In genomic region chr7:78766019-78766683, GRCm38 (mm10) we compare ENCODE assay signal across 9 mouse cellular contexts. TPM values are rescaled to one million over a fixed set of nuclear protein-coding genes. Genes with fewer than 3 reads are reported as not detected.
A peak's percentile ranks its signal among the peaks of the same experiment; 100 is the strongest.
DNase-seq lines count a peak whose midpoint lies in the region; ATAC-seq lines count a peak whose summit lies in the region.
"Had no signal": no experiment of that assay in that cellular context is flagged by ENCODE, and none has a peak within 500 bp of the region (broad histone marks: within the 10 kb centered on the region; RNA-seq: fewer than 3 reads in every experiment).

No protein-coding gene starts in this region.

- no peaks in the 10 kb centered on the region for H3K9me3 ChIP-seq in hindbrain, embryonic 14.5 days (ENCODE audit: control insufficient read depth, low read length)
- peaks cover 4% of the 10 kb centered on the region for H3K9me3 ChIP-seq in megakaryocyte, embryonic 14.5 days

- H3K4me1 ChIP-seq in hindbrain, embryonic 14.5 days (replicated peaks; ENCODE audit: control insufficient read depth, insufficient read depth, low read length), result 0 out of 2 replicates have a peak, but pooled peaks cover 4% of the 10 kb centered on the region
- H3K4me1 ChIP-seq in megakaryocyte, embryonic 14.5 days, result peaks cover 6% of the 10 kb centered on the region; the same call in 1 of the 2 replicates

- H3K27me3 ChIP-seq in hindbrain, embryonic 14.5 days (ENCODE audit: control insufficient read depth, insufficient read depth, low read length), result no peaks in the 10 kb centered on the region
- H3K27me3 ChIP-seq in megakaryocyte, embryonic 14.5 days (replicated peaks), result peaks cover 32% of the 10 kb centered on the region

- 0 out of 2 replicates have a peak overlapping the region, but pooled peaks have one; percentile 22 for H3K9ac ChIP-seq in hindbrain, embryonic 14.5 days

- DNase-seq in MEL-GATA-1-ER (ENCODE audit: extremely low read depth, low read depth), result peak; percentile 33
- DNase-seq in cerebellum, adult 11-12 months, result peak; percentile 86
- peak; percentile 84 for DNase-seq in forelimb bud, embryonic 11.5 days (ENCODE audit: low read depth, low spot score)
- peak; percentile 96 for DNase-seq in hindbrain, embryonic 14.5 days (ENCODE audit: low spot score)
- peak; percentile 91 to 97 for DNase-seq in layer of hippocampus, postnatal 25 days (ENCODE audit: extremely low spot score in 1 of 2, low spot score in 1 of 2)
- DNase-seq in right cerebral cortex, postnatal 14 days, result peak; percentile 90
- peak; percentile 70 for DNase-seq in urinary bladder, postnatal 14 days (ENCODE audit: low spot score)

- no peaks in the 10 kb centered on the region for H3K36me3 ChIP-seq in hindbrain, embryonic 14.5 days (replicated peaks; ENCODE audit: control insufficient read depth, insufficient read depth)
- H3K36me3 ChIP-seq in megakaryocyte, embryonic 14.5 days (replicated peaks; ENCODE audit: low read length), result no peaks in the 10 kb centered on the region

- peak; percentile 80 for ATAC-seq in hindbrain, embryonic 14.5 days (ENCODE audit: low FRiP score)

- no peak overlapping the region for H3K27ac ChIP-seq in hindbrain, embryonic 14.5 days
- H3K27ac ChIP-seq: macrophage had no signal

- 23% methylated on average over 18 of the region's 18 CpGs for WGBS in hindbrain, embryonic 14.5 days

- H3K4me3 ChIP-seq in hindbrain, embryonic 14.5 days (replicated peaks; ENCODE audit: low read length), result no peak overlapping the region
- peak overlapping the region; percentile 34 for H3K4me3 ChIP-seq in megakaryocyte, embryonic 14.5 days (replicated peaks)

- H3K4me2 ChIP-seq in hindbrain, embryonic 14.5 days (replicated peaks), result peak overlapping the region; percentile 36

RNA-seq across cellular contexts. Expression of gene Mrps11, which starts 16.8 kb away (rescaled TPM):
- 62.6 and 65.6 TPM in 2 replicates for polyA plus RNA-seq in hindbrain, embryonic 14.5 days (2014; fragmentation: Nextera tagmentation; extraction: Ambion mirVana)
- 10 to 100 TPM; 32.7 to 39.8 TPM for total RNA-seq in layer of hippocampus, postnatal 25 days (2021)
- 142 and 156 TPM in 2 replicates for polyA plus RNA-seq in megakaryocyte, embryonic 14.5 days (2012; ENCODE audit: insufficient read depth, low replicate concordance)

RNA-seq across cellular contexts. Expression of gene Mrpl46, which starts 17.2 kb away (rescaled TPM):
- polyA plus RNA-seq in hindbrain, embryonic 14.5 days (2014; fragmentation: Nextera tagmentation; extraction: Ambion mirVana), result 58.3 and 62.1 TPM in 2 replicates
- 10 to 100 TPM; 25.8 to 31.8 TPM for total RNA-seq in layer of hippocampus, postnatal 25 days (2021)
- 14.3 TPM in 1 of 2 replicates, not detected in the other for polyA plus RNA-seq in megakaryocyte, embryonic 14.5 days (2012; ENCODE audit: insufficient read depth, low replicate concordance)

RNA-seq across cellular contexts. Expression of gene Ntrk3, which starts 28.3 kb away (rescaled TPM):
- 24.3 and 25.9 TPM in 2 replicates for polyA plus RNA-seq in hindbrain, embryonic 14.5 days (2014; fragmentation: Nextera tagmentation; extraction: Ambion mirVana)
- total RNA-seq in layer of hippocampus, postnatal 25 days (2021), result 100 to 1,000 TPM; 171 to 232 TPM
- not detected in 2 replicates for polyA plus RNA-seq in megakaryocyte, embryonic 14.5 days (2012; ENCODE audit: insufficient read depth, low replicate concordance)
- polyA plus RNA-seq: macrophage had no signal

Comparison
In these comparisons a context has a peak if more than half of its experiments do, and no peak if none do; other contexts are left out.
1. DNase-seq: peak in every context shown above with its lines; median percentile 96 in hindbrain, embryonic 14.5 days; 94 in layer of hippocampus, postnatal 25 days; 90 in right cerebral cortex, postnatal 14 days; 86 in cerebellum, adult 11-12 months; 84 in forelimb bud, embryonic 11.5 days; 70 in urinary bladder, postnatal 14 days; 33 in MEL-GATA-1-ER.
2. RNA of gene Ntrk3, which starts 28.3 kb away (polyA plus RNA-seq): 24.3 to 25.9 TPM in hindbrain, embryonic 14.5 days; not detected in megakaryocyte, embryonic 14.5 days; every median in the first group is over 10 times any median in the second.